Mouse (Mus musculus) right cerebral cortex, postnatal 4 days (tissue): ENCODE measurements around the gene AI854703.
"Not testable (repeated sequence)": the region's sequence is repeated elsewhere in the genome, so short reads cannot be mapped to it uniquely, and the experiment has no call there.

ENCODE experiments used
- DNase-seq: peaks from one replicate; pipeline ENCODE4 v3.0.0-alpha.2; 2022

AI854703 gene

GRCm38 (mm10) chr6:48620031-48620430, 6.5 kb upstream of the AI854703 start:
- no peak for DNase-seq

DNA sequence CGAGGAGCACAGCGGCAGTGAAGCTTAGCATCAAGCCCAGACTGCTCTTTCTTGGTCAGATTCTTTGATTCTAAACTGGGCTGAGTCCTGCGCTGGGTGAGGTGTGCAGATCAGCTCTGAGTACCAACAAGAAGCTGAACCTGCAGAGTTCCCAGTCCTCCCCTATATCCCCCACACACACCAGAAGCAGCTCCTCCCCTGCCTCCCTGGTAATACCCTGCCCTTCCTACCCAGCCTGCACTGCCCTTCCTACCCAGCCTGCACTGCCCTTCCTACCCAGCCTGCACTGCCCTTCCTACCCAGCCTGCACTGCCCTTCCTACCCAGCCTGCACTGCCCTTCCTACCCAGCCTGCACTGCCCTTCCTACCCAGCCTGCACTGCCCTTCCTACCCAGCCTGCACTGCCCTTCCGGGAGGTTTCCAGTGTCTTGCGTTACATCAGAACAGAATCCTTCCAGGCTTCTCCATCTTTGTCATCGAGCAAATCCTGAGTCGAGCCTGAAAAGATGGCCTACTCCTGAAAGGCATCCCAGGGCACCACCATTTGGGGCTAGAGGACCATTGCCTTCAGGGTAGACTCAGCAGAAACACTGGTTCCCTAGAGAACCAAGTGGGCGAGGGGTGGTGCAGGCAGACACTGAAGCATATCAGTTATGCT, 4.2 kb upstream of the AI854703 start:
- DNase-seq = not testable (repeated sequence)

DNA sequence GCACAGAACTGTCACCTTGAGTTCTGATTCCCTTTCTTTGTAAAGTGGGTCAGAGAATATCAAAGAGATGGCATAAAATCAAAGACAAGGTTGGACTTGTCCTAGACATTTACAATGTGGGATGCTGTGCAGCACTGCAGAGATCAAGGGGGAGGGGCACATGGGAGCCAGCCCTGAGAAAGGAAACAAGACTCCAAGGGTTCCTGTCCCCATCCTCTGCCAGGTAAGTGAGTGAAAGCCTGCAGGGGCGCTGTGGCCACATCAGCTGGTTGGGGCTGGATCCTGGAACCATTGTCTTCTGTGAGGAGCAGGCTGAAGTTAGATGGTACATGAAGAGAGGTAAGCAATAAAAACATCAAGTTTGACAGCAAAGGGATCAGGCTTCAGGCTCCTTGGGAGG, 3.1 kb upstream of the AI854703 start:
- no peak for DNase-seq

GRCm38 (mm10) chr6:48626984-48627383, 420 bp downstream of the AI854703 start:
- peak; percentile 60 for DNase-seq

DNA sequence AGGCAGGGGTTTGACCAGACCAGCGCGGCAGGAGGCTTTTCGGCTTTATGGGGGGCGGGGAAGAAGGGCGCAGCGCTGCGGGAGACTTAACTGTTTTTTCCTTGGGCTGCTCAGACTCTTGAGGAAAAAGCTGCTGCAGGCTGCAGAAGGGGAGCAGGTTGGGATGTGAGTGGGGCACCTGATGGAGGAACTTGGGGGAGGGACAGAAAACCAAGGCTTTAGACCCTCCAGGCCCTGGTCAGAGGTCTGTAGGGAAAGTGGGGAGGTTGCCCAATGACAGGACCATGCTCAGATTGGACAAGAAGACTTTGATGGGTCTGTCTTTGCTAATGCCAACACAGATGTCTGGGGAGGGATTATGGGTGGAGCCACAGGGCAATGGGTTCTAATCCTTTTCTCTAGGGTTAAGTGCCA, 954 bp downstream of the AI854703 start:
- no peak for DNase-seq

DNA sequence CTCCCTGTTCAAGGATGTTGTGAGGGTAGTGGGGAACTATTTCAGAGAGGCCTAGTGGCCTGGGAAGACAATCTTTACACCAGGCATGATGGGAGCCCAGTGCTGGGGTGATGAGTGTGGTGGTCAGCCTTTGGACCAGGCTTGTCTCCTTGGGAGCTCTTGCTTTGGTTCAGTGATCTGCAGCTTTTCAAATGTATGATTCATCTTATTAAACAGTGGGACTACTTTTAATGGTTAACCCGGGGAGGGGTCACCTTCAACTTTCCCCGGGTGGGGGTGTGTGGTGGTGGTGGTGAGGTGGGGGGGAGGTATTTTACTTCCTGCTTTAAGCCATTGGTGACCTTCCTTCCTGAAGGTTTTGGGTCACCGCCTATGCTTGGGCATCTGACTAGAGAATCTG, 1.8 kb downstream of the AI854703 start:
- no peak for DNase-seq

- DNase-seq = peak; percentile 58
Measured at GRCm38 (mm10) chr6:48628808-48629660, 2.5 kb downstream of the AI854703 start.

GRCm38 (mm10) chr6:48629661-48630034, 3.1 kb downstream of the AI854703 start:
- no peak for DNase-seq

GRCm38 (mm10) chr6:48630831-48631230, 4.3 kb downstream of the AI854703 start:
- no peak for DNase-seq

GRCm38 (mm10) chr6:48635105-48635504, 8.5 kb downstream of the AI854703 start:
- DNase-seq = no peak

GRCm38 (mm10) chr6:48636515-48636914, 10.0 kb downstream of the AI854703 start:
- DNase-seq = no peak

DNA sequence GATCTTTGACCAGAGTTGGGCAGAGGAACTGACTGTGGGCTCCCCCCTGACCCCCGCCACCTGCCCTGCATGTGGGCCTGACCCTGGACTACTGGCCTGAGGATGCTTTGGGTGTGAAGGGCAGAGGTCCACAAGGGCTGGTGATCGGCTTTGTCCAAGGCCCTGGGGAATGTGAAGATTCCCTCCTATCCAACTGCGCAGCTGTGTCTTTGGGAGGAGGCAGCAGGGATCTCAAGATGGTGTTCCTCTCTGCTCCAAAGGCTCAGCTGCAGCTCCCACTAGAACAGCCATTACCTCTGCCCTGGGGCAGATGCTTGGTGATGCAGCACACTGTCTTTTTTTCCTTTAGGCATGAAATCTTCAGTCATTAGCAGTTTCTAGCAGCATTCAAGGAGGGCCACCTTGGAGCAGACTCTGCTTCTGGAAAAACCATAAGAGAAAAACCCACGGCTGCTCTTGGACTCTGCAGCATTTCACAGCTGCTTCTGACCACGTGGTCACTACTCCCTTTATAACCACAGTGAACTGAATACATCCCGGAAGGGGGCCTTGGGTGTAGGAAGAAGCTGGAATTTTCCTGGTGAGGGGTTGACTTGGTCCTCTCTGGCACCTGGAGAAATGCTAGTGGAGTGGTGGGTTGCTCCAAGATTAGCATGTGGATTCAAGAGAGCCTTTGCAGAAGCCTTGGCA, 11.4 kb downstream of the AI854703 start:
- DNase-seq = no peak

DNA sequence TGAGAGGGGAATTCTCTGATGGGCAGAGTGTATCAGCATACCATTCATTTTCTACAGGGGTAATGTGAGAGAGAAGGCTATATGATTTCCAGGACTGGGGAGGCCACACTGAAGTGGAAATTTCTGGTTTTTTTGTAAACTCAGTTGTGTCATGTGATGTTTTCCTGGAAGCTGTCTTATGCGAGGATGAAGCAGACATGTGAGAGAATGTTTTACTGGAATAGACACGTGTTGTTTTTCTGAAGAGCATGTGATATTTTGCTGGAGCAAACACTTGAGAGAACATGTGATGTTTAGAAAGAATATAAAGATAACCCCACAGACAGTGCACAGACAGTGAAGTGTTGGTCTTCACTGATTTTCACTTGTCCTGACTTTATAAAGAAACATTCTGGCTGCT, 12.0 kb downstream of the AI854703 start:
- no peak for DNase-seq

- no peak for DNase-seq
Measured at GRCm38 (mm10) chr6:48641391-48641790, 14.8 kb downstream of the AI854703 start.

GRCm38 (mm10) chr6:48642764-48643292, 16.3 kb downstream of the AI854703 start:
- DNase-seq = no peak

GRCm38 (mm10) chr6:48645660-48646308, 19.2 kb downstream of the AI854703 start:
- peak; percentile 71 for DNase-seq

- no peak for DNase-seq
Measured at GRCm38 (mm10) chr6:48646309-48646690, 19.7 kb downstream of the AI854703 start.

- DNase-seq = no peak
Measured at GRCm38 (mm10) chr6:48646995-48647394, 20.4 kb downstream of the AI854703 start, which contains the start of gene Gimap8. Gene Gimap8, plus strand, starts transcription at chr6:48647234.

- no peak for DNase-seq
Measured at GRCm38 (mm10) chr6:48647611-48648010, 21.0 kb downstream of the AI854703 start.

- DNase-seq = no peak
Measured at GRCm38 (mm10) chr6:48648779-48649178, 22.2 kb downstream of the AI854703 start.

DNA sequence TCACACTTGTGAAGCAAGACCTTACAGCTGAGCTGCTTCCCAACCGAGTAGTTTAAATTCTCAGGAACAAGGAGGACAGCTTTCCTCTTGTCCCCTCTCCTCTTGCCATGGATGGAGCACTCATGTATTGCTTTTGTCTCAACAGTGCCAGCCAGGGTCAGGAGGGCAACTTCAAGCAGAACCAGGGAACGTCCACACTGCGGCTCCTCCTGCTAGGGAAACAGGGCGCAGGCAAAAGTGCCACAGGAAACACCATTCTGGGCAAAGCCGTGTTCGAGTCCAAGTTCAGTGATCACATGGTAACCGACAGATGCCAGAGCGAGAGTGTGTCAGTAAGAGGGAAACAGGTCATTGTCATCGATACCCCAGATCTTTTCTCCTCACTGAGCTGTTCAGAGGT, 23.5 kb downstream of the AI854703 start:
- no peak for DNase-seq

DNA sequence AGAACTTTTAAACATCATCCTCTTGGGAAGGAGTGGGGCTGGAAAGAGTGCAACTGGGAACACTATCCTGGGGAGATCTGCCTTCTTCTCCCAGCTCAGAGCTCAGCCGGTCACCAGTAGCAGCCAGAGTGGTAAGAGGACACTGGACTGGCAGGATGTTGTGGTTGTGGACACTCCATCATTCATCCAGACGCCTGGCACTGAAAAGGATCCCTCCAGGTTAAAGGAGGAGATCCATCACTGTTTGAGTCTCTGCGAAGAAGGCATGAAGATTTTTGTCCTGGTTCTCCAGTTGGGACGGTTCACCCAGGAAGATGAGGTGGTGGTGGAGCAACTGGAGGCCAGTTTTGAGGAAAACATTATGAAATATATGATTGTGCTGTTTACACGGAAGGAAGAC, 32.2 kb downstream of the AI854703 start:
- no peak for DNase-seq

DNA sequence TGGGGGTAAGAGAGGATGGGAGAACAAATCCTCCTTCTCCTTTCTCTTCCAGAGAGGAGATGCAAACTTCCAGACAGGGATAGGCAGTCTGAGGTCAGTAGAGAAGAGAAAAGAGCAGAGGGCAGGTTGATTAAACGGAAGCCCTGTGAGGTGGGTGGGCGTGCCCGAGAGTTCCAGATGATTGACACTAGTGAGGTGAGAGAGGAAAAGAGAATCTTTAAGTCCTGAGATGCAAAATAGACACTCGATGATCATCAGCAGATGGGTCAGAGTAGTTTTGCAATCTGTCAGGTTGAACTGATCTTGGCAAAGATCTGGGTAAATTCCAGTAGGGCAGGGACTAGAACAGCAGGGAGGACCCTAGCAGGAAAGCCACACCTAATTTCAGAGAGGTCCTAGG, 38.2 kb downstream of the AI854703 start:
- no peak for DNase-seq
